In the genomic region with DNA sequence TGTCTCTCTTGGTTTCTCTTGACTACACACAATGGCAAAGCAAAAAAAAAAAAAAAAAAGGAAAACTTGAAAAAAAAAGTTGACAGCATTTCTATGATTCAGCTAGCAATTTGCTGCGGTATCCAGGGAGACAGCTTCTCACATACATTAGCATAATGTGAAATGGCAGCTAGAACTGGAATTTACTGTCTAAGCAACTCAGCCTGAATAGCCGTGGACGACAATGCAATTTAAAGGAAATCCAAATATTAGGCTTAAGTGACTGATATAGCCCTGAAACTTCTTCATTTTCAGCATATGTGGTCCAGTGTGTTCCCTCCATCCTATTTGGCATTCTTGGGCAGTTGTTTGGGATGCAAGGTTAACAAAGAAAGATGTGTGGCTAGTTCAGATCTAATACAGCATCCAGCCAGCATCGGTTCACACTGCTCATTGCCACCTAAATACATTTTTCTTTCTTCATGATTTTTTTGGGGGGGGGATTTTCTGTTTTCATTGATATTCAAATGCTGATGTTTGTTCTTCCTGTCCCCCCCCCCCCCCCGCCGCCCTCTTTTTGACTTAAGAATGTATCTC, we compare ENCODE assay signal across 12 mouse cellular contexts.
A peak's percentile ranks its signal among the peaks of the same experiment; 100 is the strongest.
DNase-seq lines count a peak whose midpoint lies in the region; ATAC-seq lines count a peak whose summit lies in the region.
"Had no signal": no experiment of that assay in that cellular context is flagged by ENCODE, and none has a peak within 500 bp of the region (broad histone marks: within the 10 kb centered on the region; RNA-seq: fewer than 3 reads in every experiment).

No protein-coding gene starts in this region.

- ATAC-seq in neural tube, embryonic 12.5 days (ENCODE audit: low FRiP score, low read depth), result peak; percentile 61
- peak; percentile 66 for ATAC-seq in hindbrain, embryonic 14.5 days (ENCODE audit: low FRiP score)
- peak; percentile 90 for ATAC-seq in midbrain, embryonic 15.5 days (replicated peaks)
- no peak for ATAC-seq in kidney, embryonic 16.5 days (ENCODE audit: low FRiP score, low TSS enrichment)

- no peaks in the 10 kb centered on the region for H3K9me3 ChIP-seq in neural tube, embryonic 12.5 days
- H3K9me3 ChIP-seq in hindbrain, embryonic 14.5 days (ENCODE audit: control insufficient read depth, low read length), result no peaks in the 10 kb centered on the region
- no peaks in the 10 kb centered on the region for H3K9me3 ChIP-seq in midbrain, embryonic 15.5 days
- H3K9me3 ChIP-seq in kidney, embryonic 16.5 days (ENCODE audit: low read length), result no peaks in the 10 kb centered on the region
- H3K9me3 ChIP-seq: embryonic facial prominence, embryonic 15.5 days; heart, embryonic 12.5 days had no signal

- H3K4me3 ChIP-seq in neural tube, embryonic 12.5 days, result no peak overlapping the region
- H3K4me3 ChIP-seq in hindbrain, embryonic 14.5 days (replicated peaks; ENCODE audit: low read length), result no peak overlapping the region
- H3K4me3 ChIP-seq in midbrain, embryonic 15.5 days, result no peak overlapping the region
- no peak overlapping the region for H3K4me3 ChIP-seq in kidney, embryonic 16.5 days (ENCODE audit: low read length)
- H3K4me3 ChIP-seq: embryonic facial prominence, embryonic 15.5 days; heart, embryonic 12.5 days had no signal

- H3K27me3 ChIP-seq in neural tube, embryonic 12.5 days (replicated peaks), result no peaks in the 10 kb centered on the region
- no peaks in the 10 kb centered on the region for H3K27me3 ChIP-seq in hindbrain, embryonic 14.5 days (ENCODE audit: control insufficient read depth, insufficient read depth, low read length)
- no peaks in the 10 kb centered on the region for H3K27me3 ChIP-seq in midbrain, embryonic 15.5 days (replicated peaks)
- H3K27me3 ChIP-seq in kidney, embryonic 16.5 days (ENCODE audit: insufficient read depth, low read length), result no peaks in the 10 kb centered on the region
- H3K27me3 ChIP-seq: embryonic facial prominence, embryonic 15.5 days; heart, embryonic 12.5 days had no signal

- H3K36me3 ChIP-seq in neural tube, embryonic 12.5 days, result no peaks in the 10 kb centered on the region
- no peaks in the 10 kb centered on the region for H3K36me3 ChIP-seq in hindbrain, embryonic 14.5 days (replicated peaks; ENCODE audit: control insufficient read depth, insufficient read depth)
- H3K36me3 ChIP-seq in midbrain, embryonic 15.5 days (replicated peaks), result no peaks in the 10 kb centered on the region
- no peaks in the 10 kb centered on the region for H3K36me3 ChIP-seq in kidney, embryonic 16.5 days (ENCODE audit: insufficient read depth, low read length)
- H3K36me3 ChIP-seq: embryonic facial prominence, embryonic 15.5 days; heart, embryonic 12.5 days had no signal

- no peak for DNase-seq in neural tube, embryonic 10.5 days (ENCODE audit: extremely low spot score, low spot score)
- peak; percentile 71 for DNase-seq in hindbrain, embryonic 14.5 days (ENCODE audit: low spot score)
- DNase-seq in adrenal gland, postnatal 25 days, result no peak
- no peak for DNase-seq in urinary bladder, postnatal 4 days (ENCODE audit: low spot score in 2 of 2)
- DNase-seq in ovary, postnatal 14 days (ENCODE audit: low spot score), result no peak
- DNase-seq: gastrocnemius, postnatal 25 days had no signal

- H3K27ac ChIP-seq in neural tube, embryonic 12.5 days, result no peak overlapping the region
- peak overlapping the region; percentile 90 for H3K27ac ChIP-seq in hindbrain, embryonic 14.5 days
- peak overlapping the region; percentile 89 for H3K27ac ChIP-seq in midbrain, embryonic 15.5 days
- H3K27ac ChIP-seq in kidney, embryonic 16.5 days (ENCODE audit: low read length), result no peak overlapping the region
- H3K27ac ChIP-seq: embryonic facial prominence, embryonic 15.5 days; liver, embryonic 14.5 days had no signal

- H3K4me2 ChIP-seq in neural tube, embryonic 12.5 days (replicated peaks), result no peak overlapping the region
- H3K4me2 ChIP-seq in hindbrain, embryonic 14.5 days (replicated peaks), result peak overlapping the region; percentile 41; the same call in 1 of the 2 replicates
- H3K4me2 ChIP-seq in midbrain, embryonic 15.5 days, result peak overlapping the region; percentile 47
- H3K4me2 ChIP-seq in kidney, embryonic 16.5 days (replicated peaks; ENCODE audit: low read depth, low read length), result no peak overlapping the region
- H3K4me2 ChIP-seq: embryonic facial prominence, embryonic 15.5 days; heart, embryonic 12.5 days had no signal

- no peaks in the 10 kb centered on the region for H3K4me1 ChIP-seq in neural tube, embryonic 12.5 days
- peaks cover 18% of the 10 kb centered on the region for H3K4me1 ChIP-seq in hindbrain, embryonic 14.5 days (replicated peaks; ENCODE audit: control insufficient read depth, insufficient read depth, low read length)
- H3K4me1 ChIP-seq in midbrain, embryonic 15.5 days, result peaks cover 26% of the 10 kb centered on the region
- no peaks in the 10 kb centered on the region for H3K4me1 ChIP-seq in kidney, embryonic 16.5 days (ENCODE audit: insufficient read depth, low read length)
- H3K4me1 ChIP-seq: embryonic facial prominence, embryonic 15.5 days; heart, embryonic 12.5 days had no signal

- 55% methylated on average over 6 of the region's 6 CpGs for WGBS in neural tube, embryonic 12.5 days
- 36% methylated on average over 5 of the region's 6 CpGs for WGBS in hindbrain, embryonic 14.5 days
- 31% methylated on average over 6 of the region's 6 CpGs for WGBS in midbrain, embryonic 15.5 days
- WGBS in kidney, embryonic 16.5 days, result 81% methylated on average over 5 of the region's 6 CpGs

- H3K9ac ChIP-seq in neural tube, embryonic 12.5 days, result no peak overlapping the region
- H3K9ac ChIP-seq in hindbrain, embryonic 14.5 days, result peak overlapping the region; percentile 49
- H3K9ac ChIP-seq in midbrain, embryonic 15.5 days, result no peak overlapping the region
- no peak overlapping the region for H3K9ac ChIP-seq in kidney, embryonic 16.5 days (replicated peaks; ENCODE audit: low read length)
- H3K9ac ChIP-seq: embryonic facial prominence, embryonic 15.5 days; heart, embryonic 12.5 days; liver, embryonic 14.5 days had no signal

Comparison
In these comparisons a context has a peak if more than half of its experiments do, and no peak if none do; other contexts are left out.
1. H3K27ac ChIP-seq: peak in hindbrain, embryonic 14.5 days (single experiment) and midbrain, embryonic 15.5 days (single experiment); none in neural tube, embryonic 12.5 days (single experiment) and kidney, embryonic 16.5 days (single experiment).
2. H3K4me2 ChIP-seq: peak in hindbrain, embryonic 14.5 days (single experiment) and midbrain, embryonic 15.5 days (single experiment); none in neural tube, embryonic 12.5 days (single experiment) and kidney, embryonic 16.5 days (single experiment).